ENCODE assay signal across 13 mouse cellular contexts in genomic region chr5:147459821-147460567, GRCm38 (mm10). TPM values are rescaled to one million over a fixed set of nuclear protein-coding genes. Genes with fewer than 3 reads are reported as not detected.
DNase-seq lines count a peak whose midpoint lies in the region; ATAC-seq and TF ChIP-seq lines count a peak whose summit lies in the region.
"Had no signal": no experiment of that assay in that cellular context is flagged by ENCODE, and none has a peak within 500 bp of the region (broad histone marks: within the 10 kb centered on the region; RNA-seq: fewer than 3 reads in every experiment).

No protein-coding gene starts in this region.

- no peaks in the 10 kb centered on the region; the same call in 1 of the 2 replicates for H3K36me3 ChIP-seq in kidney, adult 2 months (ENCODE audit: control insufficient read depth, insufficient read depth, low read length)
- H3K36me3 ChIP-seq in kidney, embryonic 16.5 days (ENCODE audit: insufficient read depth, low read length) = peaks cover 12% of the 10 kb centered on the region
- peaks cover 4% of the 10 kb centered on the region; the same call in 1 of the 2 replicates for H3K36me3 ChIP-seq in stomach, embryonic 14.5 days (ENCODE audit: control insufficient read depth, insufficient read depth, low read length)

- no peak overlapping the region for H3K9ac ChIP-seq in kidney, embryonic 16.5 days (replicated peaks; ENCODE audit: low read length)
- no peak overlapping the region for H3K9ac ChIP-seq in stomach, embryonic 14.5 days (replicated peaks; ENCODE audit: low read depth, low read length)
- H3K9ac ChIP-seq: hindbrain, embryonic 12.5 days; neural tube, embryonic 13.5 days had no signal

- H3K4me1 ChIP-seq in kidney, adult 2 months (ENCODE audit: control insufficient read depth, insufficient read depth, low read length) = peaks cover 14% of the 10 kb centered on the region; the same call in 1 of the 2 replicates
- H3K4me1 ChIP-seq in kidney, embryonic 16.5 days (ENCODE audit: insufficient read depth, low read length) = peaks cover 9% of the 10 kb centered on the region; the same call in 1 of the 2 replicates
- 0 out of 2 replicates have a peak, but pooled peaks cover 3% of the 10 kb centered on the region for H3K4me1 ChIP-seq in stomach, embryonic 14.5 days (ENCODE audit: control insufficient read depth, insufficient read depth, low read length)
- H3K4me1 ChIP-seq: hindbrain, embryonic 12.5 days; midbrain, embryonic 10.5 days; neural tube, embryonic 13.5 days had no signal

- 56% methylated on average over 4 of the region's 4 CpGs for WGBS in kidney, adult 2 months
- WGBS in kidney, embryonic 16.5 days = 70% methylated on average over 4 of the region's 4 CpGs
- WGBS in stomach, embryonic 14.5 days = 57% methylated on average over 4 of the region's 4 CpGs

- H3K27ac ChIP-seq in kidney, adult 2 months (ENCODE audit: insufficient read depth, low read depth, low read length) = no peak overlapping the region; the same call in 1 of the 2 replicates
- no peak overlapping the region for H3K27ac ChIP-seq in kidney, embryonic 16.5 days (ENCODE audit: low read length)
- H3K27ac ChIP-seq in stomach, embryonic 14.5 days (ENCODE audit: low read length) = no peak overlapping the region
- H3K27ac ChIP-seq: hindbrain, embryonic 12.5 days; midbrain, embryonic 10.5 days; neural tube, embryonic 13.5 days had no signal

- TF ChIP-seq CTCF in kidney, adult 2 months (conservative IDR thresholded peaks at IDR 0.05; ENCODE audit: insufficient read depth, insufficient read length, low read depth, low read length) = no peak

- no peak for ATAC-seq in kidney, embryonic 16.5 days (ENCODE audit: low FRiP score, low TSS enrichment)
- ATAC-seq in stomach, embryonic 14.5 days (ENCODE audit: insufficient number of reproducible peaks, insufficient read depth, low FRiP score, low read depth) = peak; percentile 76; the same call in 1 of the 2 replicates

- no peak overlapping the region for H3K4me2 ChIP-seq in kidney, embryonic 16.5 days (replicated peaks; ENCODE audit: low read depth, low read length)
- H3K4me2 ChIP-seq in stomach, embryonic 14.5 days (replicated peaks; ENCODE audit: low read depth, low read length) = no peak overlapping the region
- H3K4me2 ChIP-seq: hindbrain, embryonic 12.5 days; neural tube, embryonic 13.5 days had no signal

- H3K9me3 ChIP-seq in kidney, embryonic 16.5 days (ENCODE audit: low read length) = no peaks in the 10 kb centered on the region
- no peaks in the 10 kb centered on the region for H3K9me3 ChIP-seq in stomach, embryonic 14.5 days (ENCODE audit: control insufficient read depth, low read depth, low read length)
- H3K9me3 ChIP-seq: hindbrain, embryonic 12.5 days; midbrain, embryonic 10.5 days; neural tube, embryonic 13.5 days had no signal

- H3K4me3 ChIP-seq in kidney, adult 2 months (ENCODE audit: insufficient read depth, low read depth, low read length) = no peak overlapping the region
- no peak overlapping the region for H3K4me3 ChIP-seq in kidney, embryonic 16.5 days (ENCODE audit: low read length)
- H3K4me3 ChIP-seq in stomach, embryonic 14.5 days (ENCODE audit: low read depth, low read length) = no peak overlapping the region
- H3K4me3 ChIP-seq: hindbrain, embryonic 12.5 days; midbrain, embryonic 10.5 days; neural tube, embryonic 13.5 days had no signal

- H3K27me3 ChIP-seq in kidney, adult 2 months (replicated peaks; ENCODE audit: control insufficient read depth, insufficient read depth, low read length) = no peaks in the 10 kb centered on the region
- H3K27me3 ChIP-seq in kidney, embryonic 16.5 days (ENCODE audit: insufficient read depth, low read length) = no peaks in the 10 kb centered on the region
- H3K27me3 ChIP-seq in stomach, embryonic 14.5 days (ENCODE audit: control insufficient read depth, insufficient read depth, low read length) = no peaks in the 10 kb centered on the region
- H3K27me3 ChIP-seq: hindbrain, embryonic 12.5 days; neural tube, embryonic 13.5 days had no signal

- DNase-seq in adrenal gland, adult 2 months = peak; percentile 36
- DNase-seq in adrenal gland, adult 8-10 months = no peak
- DNase-seq in kidney, adult 2 months = peak; percentile 25
- peak; percentile 71 to 79 for DNase-seq in lung, adult 18-20 months
- DNase-seq in cerebellum, adult 9-10 months = no peak
- DNase-seq in right cerebral cortex, adult 18-20 months = no peak
- DNase-seq: cerebellum, adult 8-10 months; right cerebral cortex, postnatal 25 days had no signal

- no peak for TF ChIP-seq POLR2A in kidney, adult 2 months (IDR thresholded peaks at IDR 0.05; ENCODE audit: low read depth, low read length)

RNA-seq across cellular contexts. Expression of gene Pan3, which starts 30.0 kb away (rescaled TPM):
- 100 to 1,000 TPM in 1 of 2 experiments, 10 to 100 TPM in 1; 75.5 to 122 TPM for total RNA-seq in adrenal gland, adult 2 months (2021)
- polyA plus RNA-seq in adrenal gland, adult 2 months (2012; rRNA removed) = 8.0 and 11.2 TPM in 2 replicates
- total RNA-seq in adrenal gland, adult 8-10 months (2022) = 100 to 1,000 TPM in 2 of 4 experiments, 10 to 100 TPM in 2; 87.1 to 151 (median 115) TPM
- polyA plus RNA-seq in kidney, adult 2 months (2012; rRNA removed) = 37.9 and 47.2 TPM in 2 replicates
- 61.2 and 72.9 TPM in 2 replicates for polyA plus RNA-seq in kidney, embryonic 16.5 days (2015; fragmentation: Nextera tagmentation; extraction: Ambion mirVana)
- 94.8 and 98.3 TPM in 2 replicates for polyA plus RNA-seq in stomach, embryonic 14.5 days (2014; fragmentation: Nextera tagmentation; extraction: Ambion mirVana)

RNA-seq across cellular contexts. Expression of gene Flt3, which starts 59.7 kb away (rescaled TPM):
- total RNA-seq in adrenal gland, adult 2 months (2021) = under 1 TPM; 0.24 to 0.35 TPM
- 0.07 and 0.15 TPM in 2 replicates for polyA plus RNA-seq in adrenal gland, adult 2 months (2012; rRNA removed)
- under 1 TPM; 0.49 to 0.93 (median 0.67) TPM for total RNA-seq in adrenal gland, adult 8-10 months (2022)
- 0.26 and 0.78 TPM in 2 replicates for polyA plus RNA-seq in kidney, adult 2 months (2012; rRNA removed)
- 0.06 and 0.24 TPM in 2 replicates for polyA plus RNA-seq in kidney, embryonic 16.5 days (2015; fragmentation: Nextera tagmentation; extraction: Ambion mirVana)
- polyA plus RNA-seq in stomach, embryonic 14.5 days (2014; fragmentation: Nextera tagmentation; extraction: Ambion mirVana) = 0.06 and 0.24 TPM in 2 replicates

Comparison
In these comparisons a context has a peak if more than half of its experiments do, and no peak if none do; other contexts are left out.
1. DNase-seq: peak in adrenal gland, adult 2 months (single experiment), kidney, adult 2 months (single experiment) and lung, adult 18-20 months (2 of 2); none in adrenal gland, adult 8-10 months (single experiment), cerebellum, adult 9-10 months (single experiment) and right cerebral cortex, adult 18-20 months (single experiment).